Mouse (Mus musculus) gastrocnemius, postnatal 4 days (tissue): Measurements from ENCODE around the gene Zfp423. TPM values are rescaled to one million over a fixed set of nuclear protein-coding genes. Genes with fewer than 3 reads are reported as not detected.
A peak's percentile ranks its signal among the peaks of the same experiment; 100 is the strongest.

Source experiments
- DNase-seq, 2 experiments: peaks; one replicate each; pipeline ENCODE4 v3.0.0; 2021 to 2022; ENCODE audit warnings: low spot score in 2 of 2, mixed read lengths in 2 of 2
- total RNA-seq, 2 experiments: library from RNA; stranded (reverse); gene quantifications; 2 replicates each; pipeline ENCODE4 v1.2.3; 2021

Gene Zfp423
- total RNA-seq, 2 experiments from 2014 or later = 31.4 to 36.4 TPM

GRCm38 (mm10) chr8:87812069-87812449 is 147.3 kb downstream of the Zfp423 start:
- no peak for DNase-seq

- peak in 1 of 2 experiments; percentile 75 for DNase-seq
Observed at GRCm38 (mm10) chr8:87811399-87812068, 147.9 kb downstream of the Zfp423 start.

GRCm38 (mm10) chr8:87810771-87811170 is 148.6 kb downstream of the Zfp423 start:
- no peak for DNase-seq

GRCm38 (mm10) chr8:87804327-87804900 is 155.0 kb downstream of the Zfp423 start:
- DNase-seq = peak; percentile 42 to 75

- DNase-seq = no peak
Observed at GRCm38 (mm10) chr8:87803437-87803836, 156.0 kb downstream of the Zfp423 start.

GRCm38 (mm10) chr8:87802571-87802970 is 156.8 kb downstream of the Zfp423 start:
- DNase-seq = no peak

- DNase-seq = no peak
Observed at GRCm38 (mm10) chr8:87800121-87800520, 159.3 kb downstream of the Zfp423 start.

GRCm38 (mm10) chr8:87796234-87796633 is 163.2 kb downstream of the Zfp423 start:
- no peak for DNase-seq

- no peak for DNase-seq
Observed at GRCm38 (mm10) chr8:87794639-87795038, 164.8 kb downstream of the Zfp423 start.

- DNase-seq = no peak
Observed at GRCm38 (mm10) chr8:87791103-87791502, 168.3 kb downstream of the Zfp423 start.

GRCm38 (mm10) chr8:87784641-87785439 is 174.6 kb downstream of the Zfp423 start:
- no peak for DNase-seq

- DNase-seq = no peak
Observed at GRCm38 (mm10) chr8:87784227-87784626, 175.2 kb downstream of the Zfp423 start.

GRCm38 (mm10) chr8:87783198-87783597 is 176.2 kb downstream of the Zfp423 start:
- peak in 1 of 2 experiments; percentile 35 for DNase-seq

GRCm38 (mm10) chr8:87777586-87777985 is 181.8 kb downstream of the Zfp423 start:
- no peak for DNase-seq

GRCm38 (mm10) chr8:87775889-87776288 is 183.5 kb downstream of the Zfp423 start:
- no peak for DNase-seq

GRCm38 (mm10) chr8:87774966-87775365 is 184.4 kb downstream of the Zfp423 start:
- DNase-seq = no peak

- DNase-seq = no peak
Observed at GRCm38 (mm10) chr8:87772894-87773502, 186.4 kb downstream of the Zfp423 start.

- no peak for DNase-seq
Observed at GRCm38 (mm10) chr8:87767882-87768281, 191.5 kb downstream of the Zfp423 start.

- no peak for DNase-seq
Observed at GRCm38 (mm10) chr8:87765276-87765675, 194.1 kb downstream of the Zfp423 start.

- DNase-seq = no peak
Observed at GRCm38 (mm10) chr8:87758750-87759149, 200.6 kb downstream of the Zfp423 start.

- no peak for DNase-seq
Observed at GRCm38 (mm10) chr8:87754853-87755252, 204.5 kb downstream of the Zfp423 start.

- no peak for DNase-seq
Observed at GRCm38 (mm10) chr8:87753636-87754035, 205.8 kb downstream of the Zfp423 start.
